Mouse (Mus musculus): ENCODE results near the gene Rfx8. TPM values are rescaled to one million over a fixed set of nuclear protein-coding genes. Genes with fewer than 3 reads are reported as not detected.
A peak's percentile ranks its signal among the peaks of the same experiment; 100 is the strongest.

Gene Rfx8
- total RNA-seq, 2 experiments from 2014 or later: not detected

DNA sequence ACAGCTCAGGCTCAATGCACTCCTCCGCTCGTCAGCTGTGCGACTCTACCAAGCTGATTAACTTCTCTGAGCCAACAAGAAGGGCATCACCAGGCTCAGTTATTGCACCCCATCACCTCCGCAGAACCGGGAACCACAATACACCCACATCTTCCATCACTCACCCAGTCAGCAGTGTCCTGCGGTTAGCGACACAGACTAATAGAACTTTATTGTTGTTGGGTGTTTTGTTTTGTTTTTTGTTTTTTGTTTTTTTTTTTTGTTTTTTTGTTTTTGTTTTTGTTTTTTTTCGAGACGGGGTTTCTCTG lies 69.6 kb downstream of the Rfx8 start, which contains the start of gene Creg2:
TSS of gene Creg2 (minus strand) at position 234 of the 308 bp plus-strand sequence.
- intact Hi-C loops (cut with DNase I): loop anchor here (5.0 kb wide), 1 partner anchor 39 kb away; no protein-coding TSS in a partner anchor
- no peak for DNase-seq

DNA sequence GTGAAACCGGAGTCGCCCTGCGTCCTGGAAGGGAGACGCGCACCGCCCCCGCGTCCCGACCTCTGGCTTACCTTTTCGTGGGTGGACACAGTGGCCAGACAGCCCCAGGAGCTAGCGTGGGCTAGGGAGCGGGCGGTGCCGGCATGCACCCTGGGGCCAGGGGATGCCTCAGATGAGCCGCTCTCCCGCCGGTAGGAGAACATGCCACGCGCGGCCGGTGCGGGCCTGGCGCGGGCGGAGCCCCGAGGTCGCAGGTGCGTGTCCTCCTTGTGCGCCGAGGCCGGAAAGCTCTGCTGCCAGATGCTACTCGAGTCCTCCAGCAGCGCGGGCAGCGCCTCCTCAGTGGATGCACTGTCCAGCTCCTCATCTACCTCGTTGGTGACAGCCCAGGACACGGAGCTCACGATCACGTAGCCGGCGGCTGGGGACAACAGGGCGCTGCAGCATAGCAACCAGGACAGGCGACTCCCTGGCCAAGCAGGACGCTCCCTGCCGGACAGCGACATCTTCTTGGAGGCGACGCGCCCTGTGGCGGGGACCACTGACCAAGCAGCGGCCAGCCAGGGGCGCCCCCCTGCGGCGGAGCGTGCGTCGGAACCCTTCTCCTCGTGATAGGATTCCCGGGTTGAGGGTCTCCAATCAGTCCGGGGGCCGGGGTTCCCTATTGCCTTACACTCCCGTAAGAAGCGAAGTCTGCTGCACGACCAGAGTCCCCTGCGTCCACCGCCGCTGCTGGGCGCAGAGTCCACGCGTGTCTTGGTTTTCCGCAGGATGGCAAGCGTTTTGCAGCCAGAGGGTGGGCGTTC lies 70.2 kb downstream of the Rfx8 start:
- DNase-seq: peak; percentile 45 to 47
- intact Hi-C loops (cut with DNase I): loop anchor here (5.0 kb wide), 1 partner anchor 38 kb away; no protein-coding TSS in a partner anchor

DNA sequence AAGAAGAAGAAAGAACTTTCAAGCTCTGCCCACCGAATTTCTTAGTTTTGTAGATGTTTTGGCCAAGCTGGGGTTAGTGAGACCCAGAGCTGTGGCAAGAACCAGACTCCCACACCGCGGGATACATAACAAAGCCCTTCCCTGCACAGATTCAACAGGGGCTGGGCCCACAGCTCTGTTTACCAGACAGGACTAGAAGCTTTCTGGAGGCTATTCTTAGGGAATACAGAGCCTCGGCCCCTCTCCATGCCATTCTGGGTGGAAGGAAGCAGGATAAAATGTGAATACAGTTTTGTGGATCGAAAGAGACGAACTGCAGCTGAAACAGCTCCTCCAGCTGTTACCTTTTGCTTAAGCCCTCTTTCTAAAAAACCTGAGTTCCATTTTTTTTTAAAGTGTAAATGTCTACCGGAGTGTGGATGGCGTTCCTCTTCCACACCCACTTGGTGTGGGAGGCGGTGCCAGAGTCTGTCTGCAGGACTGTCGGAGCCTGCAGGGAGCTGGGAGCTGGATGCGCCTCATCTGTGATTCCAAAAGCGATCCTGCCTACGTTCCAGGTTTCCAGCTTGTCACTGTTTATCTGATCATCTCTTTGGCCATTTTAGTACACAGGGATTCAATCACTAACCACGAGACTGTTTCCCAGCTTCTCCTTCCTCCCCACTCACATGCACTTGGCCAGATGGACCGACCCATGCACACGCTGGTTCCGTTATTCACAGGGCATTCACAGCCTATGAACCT lies 70.9 kb downstream of the Rfx8 start:
- intact Hi-C loops (cut with DNase I): loop anchor here (5.0 kb wide), 1 partner anchor 38 kb away; no protein-coding TSS in a partner anchor
- DNase-seq: no peak

DNA sequence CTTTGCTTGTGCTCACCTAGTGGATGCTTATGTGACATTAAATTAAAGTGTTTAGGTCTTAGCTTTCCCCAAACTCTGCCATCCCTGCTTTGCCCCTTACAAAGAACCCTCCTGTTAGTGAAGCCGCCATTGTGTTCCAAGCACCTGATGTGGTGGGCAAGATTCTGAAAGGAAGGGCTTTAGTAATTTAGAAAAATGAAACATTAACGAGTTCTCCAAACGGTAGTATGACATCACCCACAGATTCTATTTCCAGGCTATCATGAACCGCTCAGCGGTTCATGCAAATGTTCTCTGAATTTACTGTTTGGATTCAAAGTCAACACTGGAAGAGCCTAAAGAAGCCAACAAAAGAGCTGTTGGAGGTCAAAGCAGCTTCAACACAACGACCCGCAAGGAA lies 72.2 kb downstream of the Rfx8 start:
- intact Hi-C loops (cut with DNase I): no loop called here

DNA sequence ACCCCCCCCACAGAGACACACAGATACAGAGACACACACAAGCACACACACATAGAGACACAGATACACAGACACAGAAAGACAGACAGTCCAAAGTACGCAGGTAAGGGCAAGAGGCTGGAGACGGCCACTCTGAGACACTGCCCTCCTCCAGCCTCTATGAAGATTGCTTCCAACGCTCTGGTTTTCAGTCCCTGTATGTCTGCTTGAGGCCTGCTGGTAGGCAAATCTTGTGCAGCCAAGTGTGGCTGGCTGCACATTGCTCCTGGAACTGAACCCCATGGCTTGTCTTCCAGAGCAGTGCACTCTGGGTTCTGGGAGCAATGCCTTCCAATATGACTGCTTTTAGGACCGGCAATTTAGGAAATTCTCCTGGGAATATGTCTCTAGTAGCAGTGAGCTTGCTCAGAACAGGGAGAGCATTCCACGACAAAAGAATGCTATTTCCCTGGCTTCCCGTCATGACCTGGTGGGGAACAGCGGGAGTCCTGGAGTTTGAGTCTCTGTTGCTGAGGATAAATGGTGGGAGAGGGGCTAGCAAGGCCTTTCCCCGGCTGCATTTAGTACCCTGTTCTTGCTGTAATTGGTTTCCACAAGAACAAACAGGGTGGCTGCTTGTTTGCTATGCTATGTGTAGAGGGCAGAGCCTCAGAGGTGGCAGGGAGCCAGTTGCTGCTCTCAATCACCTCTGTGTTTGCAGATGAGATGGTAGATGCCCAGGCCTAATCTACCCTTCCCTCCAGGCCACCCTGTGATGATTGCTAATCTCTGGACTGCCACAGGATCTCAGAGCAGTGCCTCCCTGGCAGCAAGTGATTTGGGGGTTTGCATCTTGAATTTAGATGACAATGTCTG lies 74.7 kb downstream of the Rfx8 start:
- intact Hi-C loops (cut with DNase I): no loop called here
- no peak for DNase-seq

More for the DNA sequence above, 72.2 kb downstream of the Rfx8 start:
- DNase-seq: no peak

DNA sequence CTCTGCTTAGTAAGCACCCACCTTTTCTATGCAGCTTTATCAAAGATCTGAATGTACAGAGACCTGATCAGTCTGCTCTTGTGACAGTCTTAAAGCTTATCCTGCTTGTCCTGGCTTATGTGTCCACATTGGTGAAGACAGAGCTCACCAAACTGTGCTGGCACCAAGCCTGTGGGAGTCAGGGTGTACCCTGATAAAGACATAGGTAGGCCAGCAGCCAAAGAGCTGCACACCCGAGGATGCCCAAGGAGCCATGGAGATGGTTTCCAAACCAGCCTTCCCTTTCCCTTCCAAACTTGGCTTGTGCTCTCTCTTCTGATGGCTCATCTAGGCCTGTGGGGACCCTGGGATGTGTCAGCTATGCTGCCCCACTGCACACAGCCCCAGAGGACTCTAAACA lies 76.5 kb downstream of the Rfx8 start:
- intact Hi-C loops (cut with DNase I): no loop called here

DNA sequence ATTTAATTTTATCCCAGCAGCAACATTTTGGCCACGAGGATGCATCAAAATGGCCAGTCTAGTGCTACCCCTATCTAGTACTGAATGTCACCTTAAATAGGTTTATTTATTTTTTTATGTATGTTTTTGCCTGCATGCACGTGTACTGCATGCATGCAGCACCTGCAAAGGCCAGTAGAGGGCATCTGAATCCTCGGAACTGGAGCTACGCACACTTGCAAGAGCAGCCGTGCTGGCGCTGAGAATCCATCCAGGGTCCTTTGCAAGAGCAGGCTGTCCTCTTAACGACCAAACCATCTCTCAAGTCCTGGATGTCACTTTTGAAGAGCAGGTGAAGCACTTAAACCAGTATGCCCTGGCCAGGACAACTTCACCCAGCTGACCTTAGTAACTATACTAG lies 79.1 kb downstream of the Rfx8 start:
- intact Hi-C loops (cut with DNase I): no loop called here
- DNase-seq: no peak

More for the DNA sequence above, 76.5 kb downstream of the Rfx8 start:
- no peak for DNase-seq

DNA sequence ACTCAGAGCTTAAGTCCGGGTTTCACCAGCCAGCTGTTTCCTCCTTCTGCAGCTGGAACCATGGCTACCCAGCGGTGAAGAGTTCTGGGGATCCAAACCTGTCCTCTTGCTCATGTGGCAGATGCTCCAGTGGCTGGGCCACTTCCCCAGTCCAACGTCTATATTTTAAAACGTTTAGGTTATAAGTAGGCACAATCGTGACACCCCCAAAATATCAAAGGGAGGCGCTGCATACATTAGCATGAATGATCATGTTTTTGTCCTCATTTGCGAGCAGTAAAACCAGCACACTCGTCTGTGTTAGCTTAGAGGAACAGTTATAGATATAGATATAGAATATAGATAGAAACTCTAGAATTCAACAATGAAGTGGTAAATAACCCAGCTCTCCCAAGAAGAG lies 83.7 kb downstream of the Rfx8 start:
- intact Hi-C loops (cut with DNase I): no loop called here
- no peak for DNase-seq

DNA sequence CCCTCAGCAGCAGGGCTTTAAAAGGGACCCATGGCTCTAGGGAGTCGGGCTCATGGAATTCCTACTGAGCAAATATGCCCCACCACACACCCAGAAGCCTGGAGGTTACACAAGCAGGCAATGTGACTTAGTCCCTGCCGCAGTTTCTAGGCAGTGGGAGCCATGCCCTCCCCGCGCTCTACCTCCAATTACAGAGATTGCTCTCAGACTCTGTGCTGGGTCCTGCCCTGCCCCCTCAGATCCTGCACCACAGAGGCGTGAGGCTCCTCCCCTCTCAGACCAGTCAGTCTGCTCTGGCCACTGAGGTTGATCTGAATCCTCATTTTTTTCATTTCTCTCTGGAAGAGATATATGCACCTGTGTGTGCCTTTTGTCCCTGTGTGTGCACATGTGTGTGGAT lies 84.1 kb downstream of the Rfx8 start:
- DNase-seq: no peak
- intact Hi-C loops (cut with DNase I): no loop called here

DNA sequence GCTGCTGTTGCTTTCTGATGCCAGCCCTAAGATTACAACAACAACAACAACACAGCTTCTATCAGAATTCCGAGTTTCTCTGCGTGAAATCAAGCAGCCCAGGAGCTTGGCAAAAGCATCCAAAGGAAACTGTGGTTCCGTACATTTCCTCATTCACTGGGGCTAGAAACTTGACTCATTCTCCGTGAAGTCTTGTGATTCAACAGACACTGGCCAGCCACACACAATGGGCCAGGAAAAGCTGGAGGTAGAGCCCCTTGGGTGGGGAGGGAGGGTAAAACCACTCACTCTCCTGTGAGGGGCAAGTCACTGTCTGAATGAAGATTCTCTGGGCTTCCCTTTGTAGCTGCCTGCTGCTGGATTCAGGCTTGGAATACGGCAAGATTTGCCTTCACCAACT lies 84.6 kb downstream of the Rfx8 start:
- DNase-seq: no peak
- intact Hi-C loops (cut with DNase I): no loop called here

DNA sequence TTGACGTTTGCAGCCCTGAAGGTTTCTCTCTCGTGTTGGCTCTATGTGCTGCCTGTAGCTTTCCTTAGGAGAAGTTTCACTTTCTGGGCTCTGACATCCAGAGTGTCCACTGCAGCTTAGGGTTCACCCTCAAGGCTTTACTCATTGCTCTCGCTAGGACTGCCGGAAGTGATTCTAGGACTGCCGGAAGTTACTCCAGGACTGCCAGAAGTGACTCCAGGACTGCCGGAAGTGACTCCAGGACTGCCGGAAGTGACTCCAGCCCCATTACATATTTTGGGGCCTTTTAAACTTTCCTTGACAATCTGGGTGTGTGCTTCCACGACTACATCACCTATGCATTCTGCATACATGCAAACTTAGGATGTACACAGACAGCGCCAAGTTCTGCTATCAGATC lies 92.2 kb downstream of the Rfx8 start:
- DNase-seq: no peak
- intact Hi-C loops (cut with DNase I): no loop called here

DNA sequence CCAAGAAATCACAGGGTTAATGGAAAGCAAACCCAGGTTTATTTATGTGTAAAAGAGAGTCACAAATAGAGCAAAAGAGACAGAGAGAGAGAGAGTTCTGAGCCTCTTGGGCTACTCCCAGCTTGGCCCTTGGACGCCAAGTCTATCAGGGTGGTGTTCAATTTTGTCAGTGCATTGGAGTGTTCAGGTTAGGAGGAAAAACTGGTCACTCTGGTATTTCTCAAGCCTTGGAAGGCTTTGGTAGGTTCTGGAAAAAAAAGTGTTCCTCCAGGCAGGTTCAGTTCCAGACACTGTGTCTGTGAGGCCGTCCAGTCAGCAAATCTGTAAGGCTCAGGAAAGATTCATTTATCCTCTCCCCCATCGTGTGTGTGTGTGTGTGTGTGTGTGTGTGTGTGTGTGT lies 95.3 kb downstream of the Rfx8 start:
- no peak for DNase-seq
- intact Hi-C loops (cut with DNase I): no loop called here

DNA sequence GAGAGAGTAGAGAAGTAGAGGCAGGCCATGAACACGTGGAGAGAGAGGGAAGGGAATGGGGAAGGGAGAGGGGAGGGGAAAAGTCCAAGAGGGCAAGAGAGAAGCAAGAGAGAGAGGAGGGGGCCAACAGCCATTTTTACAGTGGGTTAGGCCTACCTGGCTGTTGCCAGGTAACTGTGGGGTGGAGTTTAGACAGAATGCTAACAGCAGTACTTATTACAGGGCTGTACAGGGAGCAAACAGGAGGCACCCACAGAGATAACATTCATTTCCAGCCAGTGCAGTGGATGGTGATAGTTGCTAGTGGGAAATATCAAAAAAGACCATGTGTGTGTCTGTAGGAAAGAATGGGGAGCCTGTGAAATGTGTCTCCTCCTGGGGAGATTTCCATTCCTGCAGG lies 97.1 kb downstream of the Rfx8 start:
- no peak for DNase-seq
- intact Hi-C loops (cut with DNase I): no loop called here

DNA sequence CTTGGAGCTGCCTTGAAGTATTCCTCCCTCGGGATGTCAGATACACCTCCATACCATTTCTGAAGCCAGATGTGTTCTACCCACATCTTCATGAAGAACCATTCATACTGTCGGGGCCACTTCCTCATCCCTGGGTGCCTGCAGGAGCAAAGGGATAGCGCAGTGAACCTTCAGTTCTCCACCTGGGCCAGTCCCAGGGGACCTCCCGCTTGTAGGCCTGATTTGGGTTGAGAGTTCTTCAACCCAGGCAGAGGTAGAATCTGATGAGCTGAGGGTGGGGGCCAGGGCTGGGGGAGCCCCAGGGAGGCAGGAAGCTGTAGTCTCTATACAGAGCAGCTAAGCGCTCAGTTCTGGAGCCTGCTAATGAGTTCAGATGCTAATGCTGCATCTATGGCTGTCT lies 97.7 kb downstream of the Rfx8 start:
- intact Hi-C loops (cut with DNase I): no loop called here
- DNase-seq: no peak

DNA sequence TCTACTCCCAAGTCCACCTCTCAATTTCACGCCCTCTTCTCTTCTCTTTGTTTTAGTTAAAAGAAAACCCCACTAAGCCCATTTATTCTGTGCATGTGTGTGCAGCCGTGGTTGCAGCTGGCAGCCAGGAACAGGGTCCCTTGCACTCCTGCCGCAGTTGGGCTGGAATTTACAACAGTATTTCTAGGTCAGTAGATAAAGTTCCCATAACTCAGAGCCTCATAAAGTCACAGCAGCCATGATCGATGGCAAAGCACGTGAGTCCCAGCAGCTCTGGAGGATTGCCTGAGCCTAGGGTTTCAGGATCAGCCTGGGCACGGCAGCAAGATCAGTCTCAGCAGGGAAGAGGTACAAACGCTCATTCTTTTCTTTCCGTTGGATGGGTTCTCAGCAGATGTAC lies 102.3 kb downstream of the Rfx8 start:
- intact Hi-C loops (cut with DNase I): loop anchor here (10.0 kb wide), 1 partner anchor 366 kb away; no protein-coding TSS in a partner anchor
- DNase-seq: no peak

DNA sequence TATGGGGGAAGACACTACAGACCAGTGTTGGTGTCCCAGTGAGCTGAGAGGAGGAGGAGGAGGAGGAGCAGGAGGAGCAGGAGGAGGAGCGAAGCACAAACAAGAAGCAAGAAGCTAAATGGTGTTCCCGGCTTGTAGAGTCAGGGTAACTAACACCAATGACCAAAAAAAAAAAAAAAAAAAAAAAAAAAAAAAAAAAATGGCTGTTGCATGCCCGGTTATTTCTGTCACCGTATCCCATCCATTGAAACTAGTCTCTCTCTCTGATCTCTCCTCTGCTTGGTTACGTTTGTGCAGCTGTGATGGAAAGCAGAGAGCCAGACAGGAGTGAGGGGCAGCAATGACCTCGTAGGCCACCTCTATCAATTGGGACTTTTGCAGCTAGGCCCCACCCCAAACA lies 105.3 kb downstream of the Rfx8 start:
- no peak for DNase-seq
- intact Hi-C loops (cut with DNase I): loop anchor here (1.0 to 10.0 kb wide), 2 partner anchors 65 to 369 kb away; no protein-coding TSS in a partner anchor

Other genes with a start within 250 kb of the Rfx8 start
- gene Tbc1d8, start 242.2 kb downstream of the Rfx8 start, total RNA-seq (2021): 1 to 10 TPM; 6.3 to 7.8 TPM
- gene Cnot11, start 186.0 kb downstream of the Rfx8 start, total RNA-seq (2021): 10 to 100 TPM; 14.9 to 17.0 TPM
- 1 to 10 TPM; 6.0 to 6.9 TPM for gene Rnf149, start 143.6 kb downstream of the Rfx8 start, total RNA-seq (2021)
- not detected for gene Creg2, start 69.5 kb downstream of the Rfx8 start, total RNA-seq (2021)
- gene Gm3646, start 84.3 kb upstream of the Rfx8 start, total RNA-seq (2021): 1 to 10 TPM; 1.3 to 1.9 TPM
- 10 to 100 TPM; 26.0 to 30.9 TPM for gene Map4k4, start 179.9 kb upstream of the Rfx8 start, total RNA-seq (2021)

Measured in gastrocnemius, postnatal 36 days (tissue).